Mouse (Mus musculus) regulatory T cell (primary cell): ENCODE measurements around the gene Ksr2.

Experiments used
- in situ Hi-C: fragments of 300-600 bp; cut with MboI, MseI; formaldehyde crosslinking; loops from one replicate; pipeline ENCODE4 v1.15.1; 2025; ENCODE audit warnings: high pct_unique_total_duplicates

The Ksr2 gene

GRCm38 (mm10) chr5:117761181-117761832 is 347.5 kb downstream of the Ksr2 start:
- in situ Hi-C loops, result no loop called here

GRCm38 (mm10) chr5:117764496-117764895 is 350.7 kb downstream of the Ksr2 start:
- in situ Hi-C loops, result no loop called here

GRCm38 (mm10) chr5:117779175-117779574 is 365.4 kb downstream of the Ksr2 start:
- in situ Hi-C loops, result no loop called here

GRCm38 (mm10) chr5:117780681-117781080 is 366.9 kb downstream of the Ksr2 start, which contains the start of gene Nos1:
TSS of gene Nos1 (plus strand) at chr5:117781032.
- in situ Hi-C loops, result loop anchor here (10.0 kb wide), 1 partner anchor 1734 kb away; no protein-coding TSS in a partner anchor

GRCm38 (mm10) chr5:117781178-117781577 is 367.4 kb downstream of the Ksr2 start:
- in situ Hi-C loops, result loop anchor here (10.0 kb wide), 1 partner anchor 1734 kb away; no protein-coding TSS in a partner anchor

GRCm38 (mm10) chr5:117790071-117790470 is 376.3 kb downstream of the Ksr2 start:
- in situ Hi-C loops, result no loop called here

GRCm38 (mm10) chr5:117791875-117792274 is 378.1 kb downstream of the Ksr2 start:
- in situ Hi-C loops, result no loop called here

- in situ Hi-C loops, result no loop called here
Measured at GRCm38 (mm10) chr5:117800849-117801248, 387.0 kb downstream of the Ksr2 start.

GRCm38 (mm10) chr5:117802071-117802521 is 388.3 kb downstream of the Ksr2 start:
- in situ Hi-C loops, result no loop called here

GRCm38 (mm10) chr5:117803551-117803950 is 389.8 kb downstream of the Ksr2 start:
- in situ Hi-C loops, result no loop called here

GRCm38 (mm10) chr5:117810930-117811329 is 397.1 kb downstream of the Ksr2 start:
- in situ Hi-C loops, result no loop called here

- in situ Hi-C loops, result no loop called here
Measured at GRCm38 (mm10) chr5:117818800-117819199, 405.0 kb downstream of the Ksr2 start.

GRCm38 (mm10) chr5:117820445-117820844 is 406.6 kb downstream of the Ksr2 start:
- in situ Hi-C loops, result loop anchor here (10.0 kb wide), 1 partner anchor 206 kb away; no protein-coding TSS in a partner anchor

- in situ Hi-C loops, result loop anchor here (10.0 kb wide), 1 partner anchor 209 kb away; no protein-coding TSS in a partner anchor
Measured at GRCm38 (mm10) chr5:117823811-117824210, 410.0 kb downstream of the Ksr2 start.

GRCm38 (mm10) chr5:117824486-117824885 is 410.7 kb downstream of the Ksr2 start:
- in situ Hi-C loops, result loop anchor here (10.0 kb wide), 1 partner anchor 210 kb away; no protein-coding TSS in a partner anchor
